Mouse (Mus musculus) bone marrow macrophage, adult 2 months (primary cell): ENCODE measurements around the gene Pnpo.

Experiments
- CTCF ChIP-seq: IDR thresholded peaks from 2 replicates; pipeline ENCODE4 v1.5.1; 2012; ENCODE audit warnings: low read depth, mild to moderate bottlenecking, low read length, moderate library complexity
- POLR2A ChIP-seq: IDR thresholded peaks from 2 replicates; pipeline ENCODE4 v1.6.1; 2012; ENCODE audit warnings: mild to moderate bottlenecking, low read depth, low read length, borderline replicate concordance

DNA sequence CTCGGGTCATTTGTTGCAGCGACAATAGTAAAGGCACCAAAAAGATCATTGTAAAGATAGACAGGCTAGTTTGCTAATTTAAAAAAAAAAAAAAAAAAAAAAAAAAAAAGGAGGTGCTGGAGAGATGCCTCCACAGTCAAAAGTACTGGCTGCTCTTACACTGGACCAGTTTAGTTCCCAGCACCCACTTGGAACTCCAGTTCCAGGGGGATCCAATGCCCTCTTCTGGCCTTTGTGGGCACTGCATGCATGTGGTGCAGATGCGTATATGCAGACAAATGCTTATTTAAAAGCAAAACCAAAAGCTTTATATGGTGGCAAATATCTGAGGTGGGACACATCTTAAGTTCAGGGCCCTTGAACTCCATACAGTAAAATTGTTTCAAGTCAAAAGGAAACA lies 7.0 kb upstream of the Pnpo start:
- TF ChIP-seq CTCF (no peak; the same call in 1 of the 2 replicates), POLR2A (no peak)
